Mouse (Mus musculus) bone marrow, adult 2 months (tissue): ENCODE data around the gene Kcnj16.

Experiments used
- CTCF ChIP-seq: fragments of 200-500 bp; IDR thresholded peaks from 2 replicates; pipeline ENCODE4 v1.5.1; 2011; ENCODE audit warnings: low read length, control low read depth; ENCODE audit not compliant: control insufficient read depth, insufficient read depth
- POLR2A ChIP-seq: fragments of 200-500 bp; IDR thresholded peaks from 2 replicates; pipeline ENCODE4 v1.6.1; 2011; ENCODE audit warnings: low read depth, mild to moderate bottlenecking, control low read depth, low read length, borderline replicate concordance; ENCODE audit not compliant: control insufficient read depth

GRCm38 (mm10) chr11:110985508-110985907 lies 17.7 kb downstream of the Kcnj16 start:
- TF ChIP-seq POLR2A = no peak
- no peak for TF ChIP-seq CTCF
